Mouse (Mus musculus): ENCODE results near the gene Rhof.

- TF ChIP-seq CTCF (IDR thresholded peaks at IDR 0.05; ENCODE audit: borderline replicate concordance, extremely low read depth, insufficient read depth, insufficient read length) (no peak), POLR2A (IDR thresholded peaks at IDR 0.05; ENCODE audit: borderline replicate concordance, extremely low read depth, insufficient read depth, insufficient read length, poor library complexity, severe bottlenecking) (no peak)
Measured at GRCm38 (mm10) chr5:123147569-123147968, 15.1 kb upstream of the Rhof start.

All from brain, embryonic 14.5 days (tissue).